Mouse (Mus musculus): Measurements from ENCODE around the gene Olfr656.
A peak's percentile ranks its signal among the peaks of the same experiment; 100 is the strongest.

DNA sequence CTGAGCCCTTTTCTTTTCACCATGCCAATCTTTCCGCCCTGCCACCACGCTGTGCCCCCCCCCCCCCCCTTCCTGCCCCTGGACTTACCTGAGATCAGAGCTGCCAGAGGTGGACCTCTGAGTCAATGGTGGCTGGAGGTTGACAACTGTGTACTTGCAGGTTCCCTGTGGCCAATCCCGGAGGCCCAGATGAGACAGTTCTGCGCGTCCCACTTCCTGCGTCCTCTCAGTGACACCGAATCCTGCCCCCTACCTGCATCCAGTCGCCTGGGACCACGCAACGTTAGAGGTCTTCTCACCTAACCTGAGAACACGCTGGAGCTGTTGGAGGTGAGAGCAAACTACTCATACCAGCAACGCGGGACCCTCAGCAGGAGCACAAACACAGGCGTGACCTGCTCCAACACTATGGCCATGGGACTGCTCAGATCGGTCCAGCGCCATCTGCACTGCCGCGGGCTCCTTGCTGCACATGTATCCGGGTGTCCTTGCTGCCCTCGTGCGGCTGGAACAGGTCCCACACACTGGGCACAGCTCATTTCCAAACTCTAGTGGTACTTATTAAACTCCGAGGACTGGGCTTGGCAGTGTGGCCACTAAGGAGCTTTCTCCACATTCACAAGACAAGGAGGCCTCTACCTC lies 33.2 kb downstream of the Olfr656 start, which contains the start of gene Olfr658:
- TF ChIP-seq CTCF (conservative IDR thresholded peaks at IDR 0.05; ENCODE audit: insufficient read depth, insufficient read length, low read depth, low read length) (peak; percentile 51), POLR2A (IDR thresholded peaks at IDR 0.05; ENCODE audit: low read depth, low read length) (no peak)
